Mouse (Mus musculus): Measurements from ENCODE around the gene Lpar1. TPM values are rescaled to one million over a fixed set of nuclear protein-coding genes. Genes with fewer than 3 reads are reported as not detected.
"Not testable (repeated sequence)": the region's sequence is repeated elsewhere in the genome, so short reads cannot be mapped to it uniquely, and the experiment has no call there.

The Lpar1 gene
- polyA plus RNA-seq, 1 experiment from 2014 or later, result 20.4 TPM

DNA sequence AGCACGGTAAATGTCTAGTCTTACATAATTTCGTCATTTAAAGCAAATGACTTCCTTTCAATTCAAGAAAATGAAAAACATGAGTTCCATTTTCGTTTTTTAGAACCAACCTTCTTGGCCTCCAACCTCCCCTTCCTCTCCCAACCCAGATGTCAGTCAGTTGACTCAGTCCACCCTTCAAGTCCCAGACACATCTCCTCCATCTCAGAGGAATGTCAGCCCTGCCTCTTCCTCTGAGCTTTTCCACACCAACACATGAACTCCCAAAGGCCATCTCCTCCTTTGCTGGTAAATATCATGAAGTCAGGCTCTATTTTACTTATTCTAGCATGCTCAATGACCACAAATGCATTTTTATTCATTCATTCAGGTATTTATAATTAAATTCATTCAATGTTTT, 10.5 kb downstream of the Lpar1 start:
- no peak overlapping the region for H3K27ac ChIP-seq (replicated peaks)
- ATAC-seq (ENCODE audit: low FRiP score, low read depth), result no peak
- WGBS, result 93% methylated on average over 3 of the region's 3 CpGs
- no peaks in the 10 kb centered on the region for H3K36me3 ChIP-seq
- no peaks in the 10 kb centered on the region for H3K4me1 ChIP-seq (replicated peaks)
- no peaks in the 10 kb centered on the region for H3K9me3 ChIP-seq
- no peaks in the 10 kb centered on the region for H3K27me3 ChIP-seq
- H3K4me3 ChIP-seq, result no peak overlapping the region
- no peak overlapping the region for H3K9ac ChIP-seq
- H3K4me2 ChIP-seq, result no peak overlapping the region

GRCm38 (mm10) chr4:58542656-58543055, 11.0 kb downstream of the Lpar1 start:
- H3K4me1 ChIP-seq (replicated peaks); H3K36me3 ChIP-seq; H3K9ac ChIP-seq; ATAC-seq (ENCODE audit: low FRiP score, low read depth); H3K4me2 ChIP-seq; H3K4me3 ChIP-seq; H3K9me3 ChIP-seq; H3K27me3 ChIP-seq; H3K27ac ChIP-seq (replicated peaks): not testable (repeated sequence)
- WGBS, result 94% methylated on average over 7 of the region's 7 CpGs

DNA sequence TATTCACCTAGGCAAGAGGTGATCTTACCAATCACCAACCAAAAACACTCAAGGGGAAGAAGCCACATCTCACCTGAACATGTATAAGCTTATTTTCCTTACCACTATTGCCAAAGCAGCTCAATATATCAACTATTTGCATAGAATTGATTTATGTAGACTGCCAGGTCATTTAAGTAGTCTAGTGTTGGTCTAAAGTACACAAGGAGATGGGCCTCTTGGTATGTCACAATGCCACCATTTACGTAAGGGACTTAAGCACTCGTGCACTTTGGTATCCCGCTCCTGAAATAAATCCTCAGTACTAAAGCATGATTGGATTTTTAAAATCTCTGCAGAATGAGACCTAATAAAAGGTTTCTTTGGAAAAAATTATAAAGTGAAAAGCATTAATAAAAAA, 12.9 kb downstream of the Lpar1 start:
- Histone ChIP-seq H3K4me2 (no peak overlapping the region), H3K36me3 (no peaks in the 10 kb centered on the region), H3K4me1 (replicated peaks) (no peaks in the 10 kb centered on the region), H3K9me3 (no peaks in the 10 kb centered on the region), H3K27ac (replicated peaks) (no peak overlapping the region), H3K27me3 (no peaks in the 10 kb centered on the region), H3K4me3 (no peak overlapping the region), H3K9ac (no peak overlapping the region)
- 95% methylated on average over 3 of the region's 3 CpGs for WGBS
- no peak for ATAC-seq (ENCODE audit: low FRiP score, low read depth)

GRCm38 (mm10) chr4:58540385-58540784, 13.3 kb downstream of the Lpar1 start:
- ATAC-seq (ENCODE audit: low FRiP score, low read depth), result no peak
- 92% methylated on average over 8 of the region's 8 CpGs for WGBS
- no peaks in the 10 kb centered on the region for H3K36me3 ChIP-seq

GRCm38 (mm10) chr4:58538696-58539095, 15.0 kb downstream of the Lpar1 start:
- H3K27me3 ChIP-seq, result no peaks in the 10 kb centered on the region
- H3K27ac ChIP-seq (replicated peaks), result no peak overlapping the region
- H3K4me3 ChIP-seq, result no peak overlapping the region
- H3K9me3 ChIP-seq, result no peaks in the 10 kb centered on the region
- H3K36me3 ChIP-seq, result no peaks in the 10 kb centered on the region
- H3K4me1 ChIP-seq (replicated peaks), result no peaks in the 10 kb centered on the region
- ATAC-seq (ENCODE audit: low FRiP score, low read depth), result no peak
- H3K9ac ChIP-seq, result no peak overlapping the region
- no peak overlapping the region for H3K4me2 ChIP-seq
- WGBS, result 92% methylated on average over 3 of the region's 3 CpGs

More at GRCm38 (mm10) chr4:58540385-58540784, 13.3 kb downstream of the Lpar1 start:
- Histone ChIP-seq H3K27me3 (no peaks in the 10 kb centered on the region), H3K9ac (no peak overlapping the region), H3K27ac (replicated peaks) (no peak overlapping the region), H3K4me1 (replicated peaks) (no peaks in the 10 kb centered on the region), H3K4me3 (no peak overlapping the region), H3K9me3 (no peaks in the 10 kb centered on the region), H3K4me2 (no peak overlapping the region)

DNA sequence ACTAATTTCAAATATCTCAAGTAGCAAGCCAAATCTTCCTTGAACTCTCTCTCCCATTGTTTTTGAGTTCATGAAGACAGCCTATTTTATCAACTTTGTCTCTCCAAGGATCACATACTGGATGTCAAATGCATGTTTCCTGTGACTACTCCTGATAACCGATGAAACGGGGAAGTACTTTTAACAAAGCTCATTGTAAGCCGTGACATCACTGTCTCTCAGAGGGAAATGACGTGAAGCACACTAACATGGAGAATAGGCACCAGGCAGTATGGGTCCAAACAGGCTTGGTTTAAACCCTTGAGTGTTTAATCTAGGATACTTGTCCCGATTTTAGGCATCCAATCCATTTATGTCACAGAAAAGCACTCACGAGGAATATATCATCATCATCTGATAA, 17.9 kb downstream of the Lpar1 start:
- no peak for ATAC-seq (ENCODE audit: low FRiP score, low read depth)
- Histone ChIP-seq H3K9me3 (no peaks in the 10 kb centered on the region), H3K9ac (no peak overlapping the region), H3K27me3 (no peaks in the 10 kb centered on the region), H3K4me3 (no peak overlapping the region), H3K36me3 (no peaks in the 10 kb centered on the region), H3K4me1 (replicated peaks) (no peaks in the 10 kb centered on the region), H3K4me2 (no peak overlapping the region), H3K27ac (replicated peaks) (no peak overlapping the region)
- WGBS, result 90% methylated on average over 6 of the region's 6 CpGs

- 85% methylated on average over 15 of the region's 15 CpGs for WGBS
- Histone ChIP-seq H3K9ac (no peak overlapping the region), H3K4me2 (no peak overlapping the region; the same call in 1 of the 2 replicates)
Measured at GRCm38 (mm10) chr4:58534726-58535350, 18.9 kb downstream of the Lpar1 start.

DNA sequence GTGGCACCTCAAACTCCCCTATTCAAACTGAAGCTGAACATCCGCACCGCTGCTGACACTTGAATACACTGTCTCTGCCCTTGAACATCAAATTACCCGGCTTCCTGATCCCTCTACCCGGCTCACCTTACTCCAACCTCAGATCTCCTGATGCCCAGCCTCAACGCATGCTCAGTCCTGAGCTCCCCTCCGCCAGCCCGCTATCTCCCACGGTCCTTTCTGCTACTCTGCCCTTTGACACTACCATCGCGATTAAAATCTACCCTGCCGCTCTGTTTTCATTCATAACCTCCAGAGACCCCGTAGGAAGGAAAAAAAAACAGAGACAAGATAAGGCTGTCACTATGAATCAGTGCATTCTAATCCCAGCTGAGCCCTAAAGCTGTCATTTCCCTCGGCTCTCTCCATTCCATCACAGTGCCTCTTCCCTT, 19.5 kb downstream of the Lpar1 start:
- Histone ChIP-seq H3K27me3 (no peaks in the 10 kb centered on the region), H3K4me1 (replicated peaks) (no peaks in the 10 kb centered on the region), H3K4me2 (peak overlapping the region; percentile 33; the same call in 1 of the 2 replicates), H3K4me3 (no peak overlapping the region), H3K27ac (replicated peaks) (no peak overlapping the region), H3K9me3 (no peaks in the 10 kb centered on the region), H3K9ac (no peak overlapping the region), H3K36me3 (no peaks in the 10 kb centered on the region)
- 25% methylated on average over 13 of the region's 13 CpGs for WGBS
- no peak for ATAC-seq (ENCODE audit: low FRiP score, low read depth)

More at GRCm38 (mm10) chr4:58534726-58535350, 18.9 kb downstream of the Lpar1 start:
- Histone ChIP-seq H3K36me3 (no peaks in the 10 kb centered on the region), H3K9me3 (no peaks in the 10 kb centered on the region), H3K27ac (replicated peaks) (no peak overlapping the region), H3K4me3 (no peak overlapping the region), H3K27me3 (no peaks in the 10 kb centered on the region), H3K4me1 (replicated peaks) (no peaks in the 10 kb centered on the region)
- ATAC-seq (ENCODE audit: low FRiP score, low read depth), result no peak

DNA sequence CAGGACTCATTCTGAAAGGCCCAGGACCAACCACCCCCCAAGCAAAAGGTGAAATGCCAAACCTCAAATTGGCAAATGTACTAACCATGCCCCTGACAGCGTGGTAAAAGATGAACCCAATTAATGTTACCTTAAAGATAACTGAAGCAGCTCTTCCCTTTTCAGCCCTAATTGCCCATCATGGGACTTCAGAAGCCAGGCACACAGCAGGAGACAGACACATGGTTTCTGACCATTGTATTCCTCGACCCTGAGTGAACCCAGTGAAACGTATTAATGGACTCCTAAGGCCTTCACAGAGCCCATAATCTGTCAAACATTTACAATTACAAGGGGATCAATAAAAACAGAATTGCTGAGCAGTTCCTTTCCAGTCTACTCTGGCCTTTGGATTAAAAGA, 20.2 kb downstream of the Lpar1 start:
- no peak for ATAC-seq (ENCODE audit: low FRiP score, low read depth)
- no peaks in the 10 kb centered on the region for H3K9me3 ChIP-seq
- 15% methylated on average over 3 of the region's 3 CpGs for WGBS

GRCm38 (mm10) chr4:58532326-58532725, 21.4 kb downstream of the Lpar1 start:
- no peaks in the 10 kb centered on the region for H3K27me3 ChIP-seq
- no peak for ATAC-seq (ENCODE audit: low FRiP score, low read depth)
- H3K4me2 ChIP-seq, result no peak overlapping the region

More for the DNA sequence above, 20.2 kb downstream of the Lpar1 start:
- no peak overlapping the region for H3K4me2 ChIP-seq
- no peak overlapping the region for H3K4me3 ChIP-seq
- no peaks in the 10 kb centered on the region for H3K36me3 ChIP-seq
- no peaks in the 10 kb centered on the region for H3K27me3 ChIP-seq
- no peak overlapping the region for H3K27ac ChIP-seq (replicated peaks)
- no peaks in the 10 kb centered on the region for H3K4me1 ChIP-seq (replicated peaks)
- no peak overlapping the region for H3K9ac ChIP-seq

DNA sequence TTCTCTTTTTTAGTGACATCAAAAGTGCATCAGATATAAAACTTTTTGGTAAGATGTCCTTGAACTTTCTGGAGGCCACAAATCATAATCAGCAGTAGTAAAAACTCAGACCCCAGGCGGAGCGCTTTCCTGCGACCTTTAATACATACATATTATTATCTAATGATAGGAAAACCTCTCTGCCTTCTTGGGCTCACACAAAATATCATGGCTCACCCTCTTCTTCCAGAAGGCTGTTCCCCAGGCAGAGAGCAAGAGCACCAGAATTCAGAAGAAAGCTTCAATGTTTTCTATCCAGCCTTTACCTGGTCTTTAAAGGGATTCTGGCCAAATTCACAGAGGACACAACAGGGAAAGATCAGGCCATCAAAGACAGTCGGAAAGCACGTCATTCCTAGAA, 23.0 kb downstream of the Lpar1 start:
- no peak overlapping the region for H3K4me2 ChIP-seq
- H3K27ac ChIP-seq (replicated peaks), result no peak overlapping the region
- no peaks in the 10 kb centered on the region for H3K27me3 ChIP-seq
- no peak overlapping the region for H3K4me3 ChIP-seq
- ATAC-seq (ENCODE audit: low FRiP score, low read depth), result no peak
- 92% methylated on average over 5 of the region's 5 CpGs for WGBS
- H3K36me3 ChIP-seq, result no peaks in the 10 kb centered on the region
- no peaks in the 10 kb centered on the region for H3K4me1 ChIP-seq (replicated peaks)
- H3K9ac ChIP-seq, result no peak overlapping the region
- H3K9me3 ChIP-seq, result no peaks in the 10 kb centered on the region

More at GRCm38 (mm10) chr4:58532326-58532725, 21.4 kb downstream of the Lpar1 start:
- Histone ChIP-seq H3K36me3 (no peaks in the 10 kb centered on the region), H3K9me3 (no peaks in the 10 kb centered on the region), H3K27ac (replicated peaks) (no peak overlapping the region), H3K4me1 (replicated peaks) (no peaks in the 10 kb centered on the region), H3K4me3 (no peak overlapping the region), H3K9ac (no peak overlapping the region)
- 81% methylated on average over 3 of the region's 3 CpGs for WGBS

GRCm38 (mm10) chr4:58530279-58530678, 23.4 kb downstream of the Lpar1 start:
- Histone ChIP-seq H3K27ac (replicated peaks) (no peak overlapping the region), H3K27me3 (no peaks in the 10 kb centered on the region), H3K9me3 (no peaks in the 10 kb centered on the region), H3K36me3 (no peaks in the 10 kb centered on the region), H3K4me2 (no peak overlapping the region), H3K4me1 (replicated peaks) (no peaks in the 10 kb centered on the region), H3K4me3 (no peak overlapping the region), H3K9ac (no peak overlapping the region)
- no peak for ATAC-seq (ENCODE audit: low FRiP score, low read depth)
- 53% methylated on average over 3 of the region's 3 CpGs for WGBS

DNA sequence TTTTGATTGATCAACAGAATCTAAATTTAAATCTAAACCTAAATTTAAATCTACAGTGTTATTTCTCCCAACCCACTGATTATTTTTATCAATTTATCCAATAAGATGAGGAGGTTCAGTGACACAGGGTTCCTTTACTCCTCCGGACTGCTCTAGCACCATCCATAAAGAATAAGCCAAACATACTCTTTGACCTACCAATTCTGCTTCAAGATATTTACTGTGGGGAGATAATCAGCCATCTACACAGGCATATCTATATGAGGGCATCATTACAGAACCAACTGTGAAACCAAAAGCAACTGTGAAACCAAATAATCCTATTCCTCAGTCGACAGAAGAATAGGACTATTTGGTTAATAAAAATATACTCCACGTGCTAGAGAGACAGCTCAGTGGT, 25.8 kb downstream of the Lpar1 start:
- H3K27me3 ChIP-seq, result no peaks in the 10 kb centered on the region
- no peak overlapping the region for H3K4me3 ChIP-seq
- no peaks in the 10 kb centered on the region for H3K36me3 ChIP-seq
- ATAC-seq (ENCODE audit: low FRiP score, low read depth), result no peak
- 94% methylated on average over 3 of the region's 3 CpGs for WGBS
- H3K9me3 ChIP-seq, result no peaks in the 10 kb centered on the region
- H3K4me1 ChIP-seq (replicated peaks), result no peaks in the 10 kb centered on the region
- H3K9ac ChIP-seq, result no peak overlapping the region
- no peak overlapping the region for H3K27ac ChIP-seq (replicated peaks)
- H3K4me2 ChIP-seq, result no peak overlapping the region
